Mouse (Mus musculus) cerebellum, postnatal 36 days (tissue): ENCODE measurements at regions not wholly inside any gene's neighbourhood (a gene's known extent, or its start where the extent isn't known, plus 50 kb on each side); places are given as distances from the start of the nearest gene placed in this dataset.
A peak's percentile ranks its signal among the peaks of the same experiment; 100 is the strongest.

Experiments
- DNase-seq, 2 experiments: peaks; one replicate each; pipeline ENCODE4 v3.0.0; 2021 to 2022; ENCODE audit warnings: mixed read lengths in 2 of 2

GRCm38 (mm10) chr1:143946933-143947332, 57.0 kb downstream of the Rgs2 start:
- DNase-seq, result peak in 1 of 2 experiments; percentile 12

- peak; percentile 41 to 49 for DNase-seq
These were observed 62.5 kb downstream of the Rgs2 start for GRCm38 (mm10) chr1:143941465-143941864.

- no peak for DNase-seq
These were observed 64.5 kb downstream of the Rgs2 start for GRCm38 (mm10) chr1:143939511-143939910.

GRCm38 (mm10) chr1:143938569-143938968, 65.4 kb downstream of the Rgs2 start:
- no peak for DNase-seq

- no peak for DNase-seq
These were observed 73.2 kb downstream of the Rgs2 start for GRCm38 (mm10) chr1:143930798-143931197.

- DNase-seq, result no peak
These were observed 74.3 kb downstream of the Rgs2 start for GRCm38 (mm10) chr1:143929567-143930165.

- no peak for DNase-seq
These were observed 81.5 kb downstream of the Rgs2 start for GRCm38 (mm10) chr1:143922499-143922898.

GRCm38 (mm10) chr1:143920256-143920655, 83.7 kb downstream of the Rgs2 start:
- DNase-seq, result no peak

GRCm38 (mm10) chr1:143918949-143919348, 85.0 kb downstream of the Rgs2 start:
- DNase-seq, result no peak

- no peak for DNase-seq
These were observed 85.7 kb downstream of the Rgs2 start for GRCm38 (mm10) chr1:143918146-143918774.

- DNase-seq, result peak; percentile 5 to 19
These were observed 86.3 kb downstream of the Rgs2 start for GRCm38 (mm10) chr1:143917623-143918022.

GRCm38 (mm10) chr1:143916587-143916986, 87.4 kb downstream of the Rgs2 start:
- DNase-seq, result no peak

GRCm38 (mm10) chr1:143912586-143912985, 91.4 kb downstream of the Rgs2 start:
- no peak for DNase-seq

- DNase-seq, result no peak
These were observed 92.7 kb downstream of the Rgs2 start for GRCm38 (mm10) chr1:143911230-143911629.

GRCm38 (mm10) chr1:143910530-143910929, 93.4 kb downstream of the Rgs2 start:
- no peak for DNase-seq

GRCm38 (mm10) chr1:143907312-143907711, 96.6 kb downstream of the Rgs2 start:
- no peak for DNase-seq

- DNase-seq, result no peak
These were observed 97.1 kb downstream of the Rgs2 start for GRCm38 (mm10) chr1:143906881-143907280.

GRCm38 (mm10) chr1:143903985-143904384, 100.0 kb downstream of the Rgs2 start:
- DNase-seq, result peak; percentile 41 to 51

GRCm38 (mm10) chr1:143903234-143903633, 100.7 kb downstream of the Rgs2 start:
- DNase-seq, result no peak

- DNase-seq, result no peak
These were observed 102.6 kb downstream of the Rgs2 start for GRCm38 (mm10) chr1:143901127-143901920.

GRCm38 (mm10) chr1:143888510-143888909, 111.4 kb downstream of the Uchl5 start:
- no peak for DNase-seq

- DNase-seq, result no peak
These were observed 111.0 kb downstream of the Uchl5 start for GRCm38 (mm10) chr1:143888065-143888464.

- DNase-seq, result no peak
These were observed 108.9 kb downstream of the Uchl5 start for GRCm38 (mm10) chr1:143886014-143886413.

GRCm38 (mm10) chr1:143881192-143881591, 104.1 kb downstream of the Uchl5 start:
- DNase-seq, result no peak
